Mouse (Mus musculus): ENCODE measurements at regions not wholly inside any gene's neighbourhood (a gene's known extent, or its start where the extent isn't known, plus 50 kb on each side); places are given as distances from the start of the nearest gene placed in this dataset.

- TF ChIP-seq CTCF (IDR thresholded peaks at IDR 0.05; ENCODE audit: low read depth, low read length) = no peak
- no peak for TF ChIP-seq GATA1 (IDR thresholded peaks at IDR 0.05; ENCODE audit: borderline replicate concordance, low read length)
- no peak for TF ChIP-seq TAL1 (conservative IDR thresholded peaks at IDR 0.05; ENCODE audit: low read depth, low read length)
- TF ChIP-seq POLR2AphosphoS5 (IDR thresholded peaks at IDR 0.05; ENCODE audit: insufficient replicate concordance, low read depth, low read length) = no peak
- no peak for TF ChIP-seq GATA2 (IDR thresholded peaks at IDR 0.05; ENCODE audit: borderline replicate concordance, low read depth, low read length)
These were observed 84.6 kb upstream of the Dusp10 start for GRCm38 (mm10) chr1:183928539-183928938.
